Mouse (Mus musculus) embryonic facial prominence, embryonic 13.5 days (tissue): ENCODE measurements around the gene Triml2. TPM values are rescaled to one million over a fixed set of nuclear protein-coding genes. Genes with fewer than 3 reads are reported as not detected.

Experiments used
- ATAC-seq: fragments of 200-750 bp; cut with Nextera tagmentation; 2 replicates; pipeline ENCODE4 v1.8.0; 2017; ENCODE audit warnings: low read depth; ENCODE audit not compliant: insufficient number of reproducible peaks, insufficient read depth, low FRiP score, low TSS enrichment
- H3K27ac ChIP-seq: fragments of 300-500 bp; sonication (generic); 2 replicates; pipeline ENCODE4 v1.5.1; 2015; ENCODE audit warnings: moderate library complexity, mild to moderate bottlenecking, inconsistent platforms
- H3K27me3 ChIP-seq: fragments of 300-500 bp; sonication (generic); 2 replicates; pipeline ENCODE4 v1.6.1; 2015; ENCODE audit warnings: mild to moderate bottlenecking, inconsistent platforms
- H3K36me3 ChIP-seq: fragments of 300-500 bp; sonication (generic); 2 replicates; pipeline ENCODE4 v1.6.1; 2015; ENCODE audit warnings: mild to moderate bottlenecking, inconsistent platforms
- H3K4me1 ChIP-seq: fragments of 300-500 bp; sonication (generic); 2 replicates; pipeline ENCODE4 v1.6.1; 2015; ENCODE audit warnings: inconsistent platforms
- H3K4me2 ChIP-seq: fragments of 300-500 bp; sonication (generic); 2 replicates; pipeline ENCODE4 v1.6.1; 2015; ENCODE audit warnings: moderate library complexity, mild to moderate bottlenecking, inconsistent platforms
- H3K4me3 ChIP-seq: fragments of 300-500 bp; sonication (generic); 2 replicates; pipeline ENCODE4 v1.5.1; 2015; ENCODE audit warnings: mild to moderate bottlenecking, inconsistent platforms
- H3K9ac ChIP-seq: fragments of 300-500 bp; sonication (generic); 2 replicates; pipeline ENCODE4 v1.6.1; 2015; ENCODE audit warnings: mild to moderate bottlenecking, inconsistent platforms
- H3K9me3 ChIP-seq: fragments of 300-500 bp; sonication (generic); 2 replicates; pipeline ENCODE4 v1.6.1; 2016; ENCODE audit warnings: inconsistent platforms
- WGBS: fragments of 180-500 bp; shearing (Covaris S2); methylation state at CpG from one replicate; pipeline ENCODE4 v1.1.7; 2015; ENCODE audit warnings: mixed read lengths; 5-methylcytosine and 5-hydroxymethylcytosine counted together
- polyA plus RNA-seq: library from polyadenylated mRNA; unstranded; fragments of >200 nt; fragmentation: Nextera tagmentation; extraction: Ambion mirVana; gene quantifications from 2 replicates; pipeline ENCODE4 v1.2.1, GENCODE M21; 2015

Triml2 gene
- polyA plus RNA-seq, 1 experiment from 2014 or later: not detected

DNA sequence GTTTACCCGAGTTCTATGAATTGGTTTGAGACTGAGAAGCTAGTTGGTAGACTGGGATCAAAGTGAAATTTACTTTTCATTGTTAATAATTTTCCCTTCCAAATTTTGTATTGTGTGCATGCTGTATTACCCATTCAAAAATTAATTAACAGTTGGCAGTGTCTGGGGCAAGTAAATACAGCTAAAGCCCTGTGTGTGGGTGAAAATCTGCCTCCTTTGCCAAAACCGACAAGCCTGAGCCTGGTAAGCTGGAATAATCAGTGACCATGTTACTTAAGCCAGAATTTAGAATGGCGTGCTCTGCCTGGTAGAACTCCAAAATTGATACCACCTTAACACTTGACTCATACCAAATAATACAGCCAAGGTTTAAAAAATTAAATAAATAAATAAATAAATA is 63.0 kb downstream of the Triml2 start:
- Histone ChIP-seq H3K27ac (no peak overlapping the region), H3K4me2 (no peak overlapping the region), H3K27me3 (no peaks in the 10 kb centered on the region), H3K4me1 (no peaks in the 10 kb centered on the region), H3K4me3 (no peak overlapping the region), H3K36me3 (no peaks in the 10 kb centered on the region), H3K9me3 (no peaks in the 10 kb centered on the region), H3K9ac (no peak overlapping the region)
- ATAC-seq: no peak
- WGBS: 70% methylated on average over 3 of the region's 3 CpGs

Other genes starting within 250 kb of the Triml2 start
- gene Triml1, start 39.1 kb upstream of the Triml2 start, polyA plus RNA-seq: not detected in 2 replicates
- gene Zfp42, start 126.4 kb downstream of the Triml2 start, polyA plus RNA-seq: not detected in 2 replicates